19 mouse cellular contexts compared by ENCODE assay signal in genomic region chr9:45791456-45792142, GRCm38 (mm10). TPM values are rescaled to one million over a fixed set of nuclear protein-coding genes. Genes with fewer than 3 reads are reported as not detected.
A peak's percentile ranks its signal among the peaks of the same experiment; 100 is the strongest.
DNase-seq lines count a peak whose midpoint lies in the region; ATAC-seq and TF ChIP-seq lines count a peak whose summit lies in the region.
"Had no signal": no experiment of that assay in that cellular context is flagged by ENCODE, and none has a peak within 500 bp of the region (broad histone marks: within the 10 kb centered on the region; RNA-seq: fewer than 3 reads in every experiment).

No protein-coding gene starts in this region.

- no peak for ATAC-seq in hindbrain, embryonic 16.5 days
- no peak for ATAC-seq in hindbrain, postnatal 0 days
- no peak for ATAC-seq in liver, embryonic 12.5 days
- ATAC-seq: inflammation-experienced regulatory T-cells, adult 6 months; intestine, postnatal 0 days had no signal

- H3K4me3 ChIP-seq in hindbrain, embryonic 16.5 days (ENCODE audit: low read length) = no peak overlapping the region
- no peak overlapping the region for H3K4me3 ChIP-seq in hindbrain, postnatal 0 days (ENCODE audit: low read length)
- no peak overlapping the region for H3K4me3 ChIP-seq in liver, embryonic 12.5 days
- H3K4me3 ChIP-seq: embryonic facial prominence, embryonic 15.5 days; erythroblast, embryonic 14.5 days; gastrocnemius, adult 2 months; heart, embryonic 10.5 days had no signal

- H3K4me2 ChIP-seq in hindbrain, embryonic 16.5 days (ENCODE audit: low read length) = no peak overlapping the region
- no peak overlapping the region for H3K4me2 ChIP-seq in hindbrain, postnatal 0 days (ENCODE audit: low read depth, low read length)
- H3K4me2 ChIP-seq in liver, embryonic 12.5 days = no peak overlapping the region
- H3K4me2 ChIP-seq: embryonic facial prominence, embryonic 15.5 days had no signal

- 0 out of 2 replicates have a peak, but pooled peaks cover 2% of the 10 kb centered on the region for H3K36me3 ChIP-seq in hindbrain, embryonic 16.5 days (ENCODE audit: control insufficient read depth, insufficient read depth, low read length)
- H3K36me3 ChIP-seq in hindbrain, postnatal 0 days (ENCODE audit: insufficient read depth, low read length) = no peaks in the 10 kb centered on the region
- H3K36me3 ChIP-seq in liver, embryonic 12.5 days = 0 out of 2 replicates have a peak, but pooled peaks cover 4% of the 10 kb centered on the region

- 64% methylated on average over 8 of the region's 8 CpGs for WGBS in hindbrain, embryonic 16.5 days
- WGBS in hindbrain, postnatal 0 days = 50% methylated on average over 8 of the region's 8 CpGs
- 64% methylated on average over 8 of the region's 8 CpGs for whole genome bisulfite sequencing in liver, embryonic 12.5 days (ENCODE audit: insufficient replicate concordance)

- peaks cover 9% of the 10 kb centered on the region; the same call in 1 of the 2 replicates for H3K4me1 ChIP-seq in hindbrain, embryonic 16.5 days (ENCODE audit: control insufficient read depth, insufficient read depth, low read depth, low read length)
- 0 out of 2 replicates have a peak, but pooled peaks cover 3% of the 10 kb centered on the region for H3K4me1 ChIP-seq in hindbrain, postnatal 0 days (ENCODE audit: insufficient read depth, low read length)
- H3K4me1 ChIP-seq in liver, embryonic 12.5 days = peaks cover 28% of the 10 kb centered on the region
- H3K4me1 ChIP-seq: embryonic facial prominence, embryonic 15.5 days had no signal

- 0 out of 2 replicates have a peak overlapping the region, but pooled peaks have one; percentile 25 for H3K27ac ChIP-seq in hindbrain, embryonic 16.5 days (ENCODE audit: low read depth, low read length)
- H3K27ac ChIP-seq in hindbrain, postnatal 0 days = peak overlapping the region; percentile 51; the same call in 1 of the 2 replicates
- no peak overlapping the region for H3K27ac ChIP-seq in liver, embryonic 12.5 days
- H3K27ac ChIP-seq: embryonic facial prominence, embryonic 15.5 days; gastrocnemius, adult 2 months; heart, embryonic 10.5 days had no signal

- no peak overlapping the region for H3K9ac ChIP-seq in hindbrain, embryonic 16.5 days (ENCODE audit: low read depth, low read length)
- H3K9ac ChIP-seq in hindbrain, postnatal 0 days (replicated peaks; ENCODE audit: low read length) = no peak overlapping the region
- no peak overlapping the region for H3K9ac ChIP-seq in liver, embryonic 12.5 days
- H3K9ac ChIP-seq: embryonic facial prominence, embryonic 15.5 days had no signal

- H3K27me3 ChIP-seq in hindbrain, embryonic 16.5 days (replicated peaks; ENCODE audit: control insufficient read depth, insufficient read depth, low read length) = no peaks in the 10 kb centered on the region
- no peaks in the 10 kb centered on the region for H3K27me3 ChIP-seq in hindbrain, postnatal 0 days (ENCODE audit: insufficient read depth, low read length)
- no peaks in the 10 kb centered on the region for H3K27me3 ChIP-seq in liver, embryonic 12.5 days (replicated peaks)
- H3K27me3 ChIP-seq: embryonic facial prominence, embryonic 15.5 days had no signal

- intact Hi-C loops in gastrocnemius, postnatal 14 days (cut with DNase I; ENCODE audit: low total_unique reads) = no loop called here
- intact Hi-C loops in left cerebral cortex, postnatal 4 days (cut with DNase I) = no loop called here
- intact Hi-C loops in left cerebral cortex, postnatal 10 days (cut with DNase I) = no loop called here

- no peak for TF ChIP-seq CTCF in hindbrain, postnatal 0 days (IDR thresholded peaks at IDR 0.05; ENCODE audit: low read depth)

- no peaks in the 10 kb centered on the region for H3K9me3 ChIP-seq in hindbrain, embryonic 16.5 days (ENCODE audit: control insufficient read depth, low read length)
- no peaks in the 10 kb centered on the region for H3K9me3 ChIP-seq in hindbrain, postnatal 0 days (ENCODE audit: low read length)
- no peaks in the 10 kb centered on the region for H3K9me3 ChIP-seq in liver, embryonic 12.5 days (replicated peaks)
- H3K9me3 ChIP-seq: embryonic facial prominence, embryonic 15.5 days; heart, embryonic 10.5 days had no signal

- DNase-seq in gastrocnemius, postnatal 14 days = peak; percentile 2
- no peak for DNase-seq in gastrocnemius, postnatal 10 days
- DNase-seq in left cerebral cortex, postnatal 4 days = peak; percentile 48
- no peak for DNase-seq in left cerebral cortex, postnatal 10 days (ENCODE audit: extremely low spot score in 1 of 2, low spot score in 2 of 2)
- DNase-seq in hindbrain, postnatal 0 days (ENCODE audit: low spot score) = peak; percentile 27
- DNase-seq: adrenal gland, adult 2 months; adrenal gland, postnatal 25 days; embryo, embryonic 11 days; gastrocnemius, adult 2 months; heart, adult 18-20 months; heart, postnatal 10 days; heart, postnatal 4 days had no signal

RNA-seq across cellular contexts. Expression of gene Cep164, which starts 36.9 kb away (rescaled TPM):
- 1 to 10 TPM; 2.7 to 3.7 TPM for total RNA-seq in gastrocnemius, postnatal 14 days (2021)
- 1 to 10 TPM; 3.3 to 7.2 TPM for total RNA-seq in gastrocnemius, postnatal 10 days (2021)
- total RNA-seq in left cerebral cortex, postnatal 4 days (2021) = 10 to 100 TPM; 21.6 to 24.0 TPM
- 10 to 100 TPM; 20.5 to 22.2 TPM for total RNA-seq in left cerebral cortex, postnatal 10 days (2021)
- 12.2 TPM in 2 replicates for polyA plus RNA-seq in hindbrain, embryonic 16.5 days (2015; fragmentation: Nextera tagmentation; extraction: Ambion mirVana)
- 13.7 and 24.6 TPM in 2 replicates for total RNA-seq in hindbrain, postnatal 0 days (2014; rRNA removed)
- polyA plus RNA-seq in hindbrain, postnatal 0 days (2015; fragmentation: Nextera tagmentation; extraction: Ambion mirVana) = 14.2 and 14.3 TPM in 2 replicates
- polyA plus RNA-seq in liver, embryonic 12.5 days (2016; fragmentation: Nextera tagmentation; extraction: Ambion mirVana) = 6.2 and 8.2 TPM in 2 replicates

RNA-seq across cellular contexts. Expression of gene Bace1, which starts 46.8 kb away (rescaled TPM):
- total RNA-seq in gastrocnemius, postnatal 14 days (2021) = 10 to 100 TPM; 41.0 to 55.8 TPM
- total RNA-seq in gastrocnemius, postnatal 10 days (2021) = 10 to 100 TPM; 41.8 to 43.4 TPM
- total RNA-seq in left cerebral cortex, postnatal 4 days (2021) = 10 to 100 TPM; 76.6 to 79.3 TPM
- 100 to 1,000 TPM; 111 to 114 TPM for total RNA-seq in left cerebral cortex, postnatal 10 days (2021)
- polyA plus RNA-seq in hindbrain, embryonic 16.5 days (2015; fragmentation: Nextera tagmentation; extraction: Ambion mirVana) = 42.9 and 52.0 TPM in 2 replicates
- total RNA-seq in hindbrain, postnatal 0 days (2014; rRNA removed) = 77.0 and 92.0 TPM in 2 replicates
- polyA plus RNA-seq in hindbrain, postnatal 0 days (2015; fragmentation: Nextera tagmentation; extraction: Ambion mirVana) = 39.3 TPM in 2 replicates
- polyA plus RNA-seq in liver, embryonic 12.5 days (2016; fragmentation: Nextera tagmentation; extraction: Ambion mirVana) = 9.0 and 9.4 TPM in 2 replicates

Comparison
In these comparisons a context has a peak if more than half of its experiments do, and no peak if none do; other contexts are left out.
1. DNase-seq: peak in gastrocnemius, postnatal 14 days (single experiment), left cerebral cortex, postnatal 4 days (single experiment) and hindbrain, postnatal 0 days (single experiment); none in gastrocnemius, postnatal 10 days (single experiment) and left cerebral cortex, postnatal 10 days (0 of 2).